Mouse (Mus musculus): ENCODE results near the gene Hoxd13. TPM values are rescaled to one million over a fixed set of nuclear protein-coding genes. Genes with fewer than 3 reads are reported as not detected.
A peak's percentile ranks its signal among the peaks of the same experiment; 100 is the strongest.

Hoxd13 gene
- total RNA-seq, 2 experiments from 2014 or later, result not detected

DNA sequence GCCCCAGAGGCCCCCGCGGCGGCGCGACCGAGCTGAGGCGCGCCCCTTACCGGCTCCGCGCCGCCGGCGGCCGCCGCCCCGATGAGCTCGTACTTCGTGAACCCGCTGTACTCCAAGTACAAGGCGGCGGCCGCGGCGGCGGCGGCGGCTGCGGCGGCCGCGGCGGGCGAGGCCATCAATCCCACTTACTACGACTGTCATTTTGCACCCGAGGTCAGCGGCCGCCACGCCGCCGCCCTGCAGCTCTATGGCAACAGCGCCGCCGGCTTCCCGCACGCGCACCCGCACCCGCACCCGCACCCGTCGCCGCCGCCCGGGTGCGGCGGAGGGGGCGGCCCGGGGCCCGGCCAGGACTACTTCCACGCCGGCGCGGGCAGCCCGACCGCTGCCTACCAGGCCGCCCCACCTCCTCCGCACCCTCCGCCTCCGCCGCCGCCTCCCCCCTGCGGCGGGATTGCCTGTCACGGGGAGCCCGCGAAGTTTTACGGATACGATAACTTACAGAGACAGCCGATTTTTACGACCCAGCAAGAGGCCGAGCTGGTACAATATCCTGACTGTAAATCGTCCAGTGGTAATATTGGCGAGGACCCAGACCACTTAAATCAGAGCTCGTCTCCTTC, 37.5 kb downstream of the Hoxd13 start:
- no peak for DNase-seq (ENCODE audit: low spot score in 2 of 2)

DNA sequence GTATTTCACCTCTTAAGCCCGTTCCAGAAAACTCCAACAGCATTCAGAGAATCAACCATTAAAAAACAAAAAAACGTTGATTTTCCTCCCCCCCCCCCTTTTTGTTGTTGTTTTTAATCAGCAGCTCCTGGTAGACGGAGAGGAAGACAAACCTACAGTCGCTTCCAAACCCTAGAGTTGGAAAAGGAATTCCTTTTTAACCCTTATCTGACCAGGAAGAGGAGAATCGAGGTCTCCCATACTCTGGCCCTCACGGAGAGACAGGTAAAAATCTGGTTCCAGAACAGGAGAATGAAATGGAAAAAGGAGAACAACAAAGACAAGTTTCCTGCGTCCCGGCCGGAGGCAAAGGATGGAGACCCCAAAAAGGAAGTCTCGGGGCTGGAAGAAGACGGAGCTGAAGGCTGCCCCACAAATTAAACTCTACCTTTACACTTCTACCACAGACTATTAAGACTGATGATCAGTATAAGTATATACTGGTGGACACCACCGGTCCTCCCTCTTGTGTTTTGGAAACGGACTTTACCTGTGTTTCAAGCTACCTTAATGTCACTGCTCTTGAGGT, 38.4 kb downstream of the Hoxd13 start:
- no peak for DNase-seq (ENCODE audit: low spot score in 2 of 2)

DNA sequence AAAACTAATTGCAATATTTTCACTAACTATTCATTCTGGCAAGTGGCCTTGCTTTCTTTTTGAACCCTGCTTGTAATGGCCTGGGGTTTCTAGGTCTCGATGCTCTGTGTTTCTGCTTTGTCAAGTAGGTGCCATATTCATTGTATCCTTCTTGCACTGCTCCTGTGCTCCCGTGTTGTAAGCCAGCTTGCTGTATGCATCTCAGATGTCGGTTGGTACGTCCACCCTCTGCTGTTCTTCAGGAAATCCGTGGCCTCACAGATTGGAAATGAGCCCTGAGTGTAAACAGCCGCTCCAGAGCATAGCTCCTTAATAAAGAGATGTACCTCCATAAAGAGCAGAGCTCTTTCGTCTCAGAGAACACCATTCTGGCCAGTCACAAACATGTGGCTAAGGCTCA, 39.5 kb downstream of the Hoxd13 start:
- DNase-seq (ENCODE audit: low spot score in 2 of 2), result no peak

DNA sequence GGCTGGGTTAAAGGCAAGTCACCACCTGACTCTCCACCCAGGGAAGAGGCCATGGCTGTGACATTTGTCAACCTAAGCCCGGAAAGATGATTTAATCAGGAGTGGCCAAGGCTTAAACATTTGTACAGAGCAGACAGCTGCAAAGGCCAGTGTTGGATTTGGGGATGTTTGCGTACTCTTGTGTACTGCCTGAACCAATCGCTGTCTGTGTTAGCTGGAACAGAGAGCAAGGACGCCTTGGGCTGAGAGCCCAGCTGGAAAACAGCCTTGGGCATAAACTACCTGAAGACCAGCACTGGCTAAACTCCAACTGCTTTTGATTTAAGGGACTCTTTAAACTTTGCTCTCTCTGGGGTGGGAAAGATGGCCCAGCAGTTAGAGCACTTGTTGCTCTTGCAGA, 40.6 kb downstream of the Hoxd13 start:
- DNase-seq (ENCODE audit: low spot score in 2 of 2), result no peak

GRCm38 (mm10) chr2:74709465-74710419, 41.6 kb downstream of the Hoxd13 start:
- DNase-seq (ENCODE audit: low spot score in 2 of 2), result no peak

GRCm38 (mm10) chr2:74710929-74711543, 42.9 kb downstream of the Hoxd13 start:
- DNase-seq (ENCODE audit: low spot score in 2 of 2), result no peak

- no peak for DNase-seq (ENCODE audit: low spot score in 2 of 2)
Measured at GRCm38 (mm10) chr2:74711721-74712621, 43.9 kb downstream of the Hoxd13 start, which contains the start of the genes Hoxd3 and Hoxd4. TSS of gene Hoxd3 (plus strand) at chr2:74711927. TSS of gene Hoxd4 (plus strand) at chr2:74711929.

DNA sequence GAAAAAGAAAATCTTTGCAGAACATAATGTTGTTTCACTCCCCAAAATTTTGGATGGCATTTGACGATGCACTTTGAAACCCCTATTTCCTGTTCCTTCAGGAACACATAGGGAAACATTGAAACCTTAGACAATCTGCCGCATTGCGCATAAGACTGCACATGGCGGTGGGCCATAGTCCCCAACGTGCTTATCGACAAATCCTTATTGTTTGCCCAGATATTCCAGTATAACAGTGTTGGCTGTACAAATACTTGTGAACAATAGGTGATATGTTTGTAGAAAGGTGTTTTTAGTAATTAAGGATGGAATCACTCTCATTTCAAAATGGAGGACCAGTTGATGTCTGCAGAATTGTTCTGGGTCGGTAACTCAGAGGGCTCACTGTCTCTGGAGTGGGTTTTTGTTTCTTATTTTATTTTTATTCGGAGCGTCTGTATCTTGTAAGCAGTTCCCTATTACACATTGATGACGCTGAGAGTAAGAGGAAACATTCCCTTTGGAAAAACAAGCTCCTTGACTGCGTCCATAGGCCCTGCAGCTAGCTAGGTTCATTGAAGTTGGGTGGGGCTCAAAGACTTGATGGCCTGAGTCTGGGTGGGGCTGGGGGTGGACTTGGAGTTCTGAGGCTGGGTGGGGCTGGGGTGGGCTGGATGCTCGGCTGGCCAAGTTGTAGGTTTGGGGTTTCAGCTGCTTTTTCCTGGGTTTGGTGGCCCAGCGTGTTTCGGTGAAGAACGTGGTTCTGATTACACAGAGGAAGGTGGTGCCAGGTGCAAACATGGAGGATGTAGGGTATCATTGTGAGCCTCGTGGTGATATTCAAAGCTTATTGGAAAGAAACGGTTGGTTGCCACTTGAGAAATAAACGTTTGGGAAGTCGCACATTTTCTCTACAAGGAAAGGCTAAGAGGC, 45.4 kb downstream of the Hoxd13 start:
- DNase-seq (ENCODE audit: low spot score in 2 of 2), result no peak

DNA sequence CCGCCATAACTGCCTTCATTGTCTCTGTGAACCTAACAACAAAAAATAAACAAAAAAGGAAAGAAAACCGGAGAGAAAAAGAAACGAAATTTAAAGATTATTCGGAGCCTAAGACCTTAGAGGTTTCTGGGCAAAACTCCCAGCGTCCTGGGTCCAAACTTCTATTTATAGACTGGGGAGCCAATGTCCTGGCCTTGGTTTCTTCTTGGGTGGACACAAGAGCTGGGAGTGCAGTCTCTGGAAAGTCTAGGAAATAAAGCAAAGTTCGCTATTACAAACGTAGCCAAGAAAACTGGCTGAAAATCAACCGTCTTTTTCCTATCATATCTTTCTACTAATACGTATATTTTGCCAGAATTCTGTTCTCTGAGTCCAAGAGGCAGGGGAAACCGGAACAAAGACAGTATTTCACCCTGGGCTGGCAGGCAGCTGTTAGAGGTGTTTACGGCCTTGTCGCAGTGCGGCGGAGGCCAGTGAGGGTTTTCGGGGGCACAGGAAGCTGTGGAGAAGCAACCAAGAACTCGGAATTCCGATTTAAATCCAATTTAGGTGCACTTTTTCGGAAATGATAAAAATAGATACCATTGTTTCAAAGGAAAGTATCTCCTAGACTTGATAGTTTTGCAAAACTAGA, 46.2 kb downstream of the Hoxd13 start:
- DNase-seq (ENCODE audit: low spot score in 2 of 2), result no peak

GRCm38 (mm10) chr2:74714881-74715280, 46.8 kb downstream of the Hoxd13 start:
- DNase-seq (ENCODE audit: low spot score in 2 of 2), result no peak

GRCm38 (mm10) chr2:74715504-74716241, 47.6 kb downstream of the Hoxd13 start:
- DNase-seq (ENCODE audit: low spot score in 2 of 2), result peak; percentile 75 to 80

DNA sequence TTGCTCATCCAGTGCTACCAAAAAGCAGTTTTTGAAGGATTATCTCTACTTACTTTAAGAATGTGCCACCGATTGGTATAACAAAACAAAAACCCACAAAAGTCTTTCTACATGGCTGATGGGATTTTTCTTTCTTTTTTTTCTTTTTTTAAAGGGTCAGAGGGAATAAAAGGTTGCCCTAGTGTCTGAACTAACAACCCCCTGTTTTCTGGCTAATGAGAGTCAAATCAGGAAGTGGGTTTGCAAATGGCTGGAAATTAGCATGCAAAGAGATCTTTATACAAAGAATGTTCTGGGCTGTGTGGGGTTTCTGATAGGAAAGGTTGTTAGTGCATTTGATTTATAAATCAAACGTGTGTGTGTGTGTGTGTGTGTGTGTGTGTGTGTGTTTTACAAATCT, 52.3 kb downstream of the Hoxd13 start:
- DNase-seq (ENCODE audit: low spot score in 2 of 2), result no peak

DNA sequence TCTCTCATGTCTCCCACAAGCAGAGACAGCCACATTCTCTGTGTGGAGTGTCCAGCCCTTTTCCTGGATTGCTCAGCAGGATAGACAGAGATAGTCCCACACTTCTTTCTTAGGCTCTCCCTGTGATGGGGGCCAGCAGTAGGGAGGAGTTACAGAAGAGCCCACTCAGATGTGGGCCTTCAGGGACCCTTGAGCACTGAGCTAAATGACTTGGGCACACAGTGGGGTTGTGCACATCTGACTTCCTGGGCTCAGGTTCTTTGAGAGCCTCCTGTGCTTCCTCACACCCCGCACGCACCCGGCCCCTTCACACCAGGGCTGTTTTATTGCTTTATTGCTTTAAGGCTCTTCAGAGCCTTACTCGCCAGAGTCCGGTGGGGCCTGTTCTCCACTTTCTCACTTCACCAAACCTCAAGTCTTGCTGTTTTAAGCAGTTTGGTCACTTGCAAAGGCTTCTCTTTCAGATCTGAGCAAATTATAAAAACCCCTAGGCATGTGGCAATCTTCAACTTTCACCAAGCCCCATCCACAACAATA, 52.9 kb downstream of the Hoxd13 start:
- DNase-seq (ENCODE audit: low spot score in 2 of 2), result no peak

Small RNA genes lying within 50 kb of the gene (microRNA-seq; reads per million reads assigned to microRNA genes)
- gene Gm44463, result 0 reads per million in 2 experiments

Other genes with a start within 250 kb of the Hoxd13 start
- gene Lnpk, start 88.9 kb upstream of the Hoxd13 start, total RNA-seq (2021), result 10 to 100 TPM; 67.4 to 78.8 TPM
- gene Evx2, start 8.8 kb upstream of the Hoxd13 start, total RNA-seq (2021), result not detected
- gene Hoxd12, start 6.7 kb downstream of the Hoxd13 start, total RNA-seq (2021), result not detected
- not detected for gene Hoxd11, start 11.2 kb downstream of the Hoxd13 start, total RNA-seq (2021)
- gene Hoxd10, start 23.6 kb downstream of the Hoxd13 start, total RNA-seq (2021), result not detected
- gene Hoxd9, start 29.4 kb downstream of the Hoxd13 start, total RNA-seq (2021), result not detected
- gene Hoxd8, start 36.3 kb downstream of the Hoxd13 start, total RNA-seq (2021), result not detected
- not detected for gene Hoxd3, start 43.6 kb downstream of the Hoxd13 start, total RNA-seq (2021)
- not detected for gene Hoxd4, start 43.6 kb downstream of the Hoxd13 start, total RNA-seq (2021)
- not detected for gene Gm28230, start 58.4 kb downstream of the Hoxd13 start, total RNA-seq (2021)
- gene Hoxd1, start 94.7 kb downstream of the Hoxd13 start, total RNA-seq (2021), result not detected
- gene Mtx2, start 157.5 kb downstream of the Hoxd13 start, total RNA-seq (2021), result 10 to 100 TPM; 44.0 to 47.6 TPM

All from left cerebral cortex, adult 18-20 months (tissue).